Mouse (Mus musculus): Measurements from ENCODE around the gene Kin. TPM values are rescaled to one million over a fixed set of nuclear protein-coding genes. Genes with fewer than 3 reads are reported as not detected.

Gene Kin
- polyA plus RNA-seq, 1 experiment from 2014 or later: 26.8 TPM

DNA sequence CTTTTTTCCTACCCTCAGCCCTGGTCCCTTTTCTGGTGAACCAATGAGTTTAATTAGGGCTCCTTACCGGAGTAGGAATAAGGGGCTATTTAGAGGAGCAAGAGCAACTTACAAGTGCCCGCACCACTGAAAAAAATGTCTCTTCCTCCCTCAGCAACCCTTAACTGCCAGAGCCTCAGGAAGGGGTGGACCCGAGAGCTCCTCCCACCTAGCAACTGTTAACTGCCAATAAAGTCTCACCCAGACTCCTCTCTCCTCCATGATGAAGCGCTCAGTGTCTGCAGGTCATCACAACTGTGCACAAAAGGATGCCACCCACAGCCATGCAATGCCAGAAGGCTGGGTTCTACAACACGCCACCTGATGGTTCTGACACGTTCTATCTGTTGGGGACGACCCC is 8.6 kb upstream of the Kin start:
- Histone ChIP-seq H3K9ac (replicated peaks; ENCODE audit: low read depth, low read length) (no peak overlapping the region), H3K36me3 (ENCODE audit: control insufficient read depth, insufficient read depth, low read length) (peaks cover 5% of the 10 kb centered on the region; the same call in 1 of the 2 replicates), H3K4me1 (ENCODE audit: control insufficient read depth, insufficient read depth, low read length) (no peaks in the 10 kb centered on the region), H3K9me3 (ENCODE audit: control insufficient read depth, low read length) (no peaks in the 10 kb centered on the region), H3K27ac (ENCODE audit: low read depth, low read length) (no peak overlapping the region), H3K27me3 (ENCODE audit: control insufficient read depth, insufficient read depth, low read length) (no peaks in the 10 kb centered on the region), H3K4me3 (ENCODE audit: low read depth, low read length) (no peak overlapping the region), H3K4me2 (ENCODE audit: low read depth, low read length) (no peak overlapping the region)
- 60% methylated on average over 7 of the region's 7 CpGs for WGBS
- no peak for ATAC-seq (ENCODE audit: low read depth)

DNA sequence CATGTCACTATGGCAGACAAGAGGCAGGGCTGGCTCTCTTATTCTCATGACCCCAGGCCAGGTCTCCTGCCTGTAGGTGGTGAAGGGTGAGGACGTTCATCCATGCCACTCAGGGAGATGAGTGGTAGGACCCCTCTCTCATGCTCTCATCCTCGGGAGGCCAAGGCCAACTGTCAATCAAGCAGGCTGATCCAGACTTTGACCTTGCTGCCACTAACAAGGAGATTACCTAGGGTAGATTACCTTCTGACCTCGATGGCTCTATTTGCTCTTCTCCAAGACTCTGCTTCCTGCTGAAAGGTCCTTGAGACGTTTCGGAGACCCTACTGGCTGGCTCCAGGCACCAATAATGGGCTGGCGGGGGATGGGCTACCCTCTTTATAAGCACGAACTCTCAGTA is 5.9 kb upstream of the Kin start:
- Histone ChIP-seq H3K4me3 (ENCODE audit: low read depth, low read length) (no peak overlapping the region), H3K9ac (replicated peaks; ENCODE audit: low read depth, low read length) (no peak overlapping the region), H3K4me2 (ENCODE audit: low read depth, low read length) (no peak overlapping the region), H3K27me3 (ENCODE audit: control insufficient read depth, insufficient read depth, low read length) (no peaks in the 10 kb centered on the region), H3K27ac (ENCODE audit: low read depth, low read length) (no peak overlapping the region), H3K9me3 (ENCODE audit: control insufficient read depth, low read length) (no peaks in the 10 kb centered on the region), H3K36me3 (ENCODE audit: control insufficient read depth, insufficient read depth, low read length) (no peaks in the 10 kb centered on the region), H3K4me1 (ENCODE audit: control insufficient read depth, insufficient read depth, low read length) (peaks cover 14% of the 10 kb centered on the region)
- WGBS: 87% methylated on average over 7 of the region's 7 CpGs
- no peak for ATAC-seq (ENCODE audit: low read depth)

DNA sequence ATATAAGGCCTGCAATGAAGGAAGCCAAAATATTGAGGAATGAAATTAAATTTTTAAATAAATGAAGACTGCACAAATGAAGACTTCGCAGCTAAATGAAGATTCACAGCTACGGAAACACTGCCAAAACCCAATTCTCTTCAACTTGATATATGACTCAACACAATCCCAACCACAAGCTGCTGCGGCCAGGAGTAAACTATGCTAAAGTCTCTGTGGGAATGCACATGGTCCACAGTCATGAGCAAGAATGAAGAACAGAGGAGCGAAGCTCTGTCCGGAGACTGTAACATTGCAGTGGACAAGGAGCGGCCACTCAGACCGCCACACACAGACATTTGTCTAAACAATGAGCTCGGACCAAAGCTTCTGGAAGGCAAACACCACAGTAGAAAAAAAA is 3.7 kb upstream of the Kin start:
- Histone ChIP-seq H3K4me1 (ENCODE audit: control insufficient read depth, insufficient read depth, low read length) (peaks cover 20% of the 10 kb centered on the region), H3K27me3 (ENCODE audit: control insufficient read depth, insufficient read depth, low read length) (no peaks in the 10 kb centered on the region), H3K9ac (replicated peaks; ENCODE audit: low read depth, low read length) (no peak overlapping the region), H3K27ac (ENCODE audit: low read depth, low read length) (no peak overlapping the region), H3K36me3 (ENCODE audit: control insufficient read depth, insufficient read depth, low read length) (no peaks in the 10 kb centered on the region), H3K4me2 (ENCODE audit: low read depth, low read length) (no peak overlapping the region), H3K4me3 (ENCODE audit: low read depth, low read length) (no peak overlapping the region), H3K9me3 (ENCODE audit: control insufficient read depth, low read length) (no peaks in the 10 kb centered on the region)
- 82% methylated on average over 8 of the region's 8 CpGs for WGBS
- no peak for ATAC-seq (ENCODE audit: low read depth)

DNA sequence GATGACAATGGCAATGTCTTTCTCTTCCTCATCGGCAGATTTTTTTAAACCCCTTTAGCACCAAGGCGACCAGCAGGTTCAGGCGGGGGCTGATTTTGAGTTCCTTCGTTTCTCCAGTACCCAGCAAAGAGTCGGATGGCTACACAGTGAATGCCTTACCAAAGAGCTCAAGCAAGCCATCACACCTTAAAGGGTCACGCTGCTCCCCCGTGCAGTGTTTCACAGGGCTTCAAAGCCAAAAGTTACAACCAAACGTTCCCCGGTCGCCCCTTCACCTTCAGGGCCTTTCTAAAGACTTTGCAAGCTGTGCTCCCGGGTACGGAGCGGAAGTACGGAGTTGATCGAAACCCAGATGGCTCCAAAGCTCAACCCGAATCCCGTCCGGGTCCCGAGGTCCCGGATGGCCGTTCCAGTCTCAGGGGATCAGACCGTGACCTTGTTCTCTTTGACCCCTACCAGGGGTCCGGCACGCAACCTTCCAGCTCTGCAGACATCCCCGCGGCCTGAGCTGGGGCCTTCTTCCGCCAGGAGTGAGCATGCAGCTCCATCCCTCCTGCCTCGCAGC is 566 bp upstream of the Kin start:
- 0 out of 2 replicates have a peak, but pooled peaks cover 5% of the 10 kb centered on the region for H3K36me3 ChIP-seq (ENCODE audit: control insufficient read depth, insufficient read depth, low read length)
- peaks cover 22% of the 10 kb centered on the region for H3K4me1 ChIP-seq (ENCODE audit: control insufficient read depth, insufficient read depth, low read length)
- no peaks in the 10 kb centered on the region for H3K9me3 ChIP-seq (ENCODE audit: control insufficient read depth, low read length)
- H3K9ac ChIP-seq (replicated peaks; ENCODE audit: low read depth, low read length): peak overlapping the region; percentile 99
- under 1% methylated on average over 28 of the region's 28 CpGs for WGBS
- H3K27ac ChIP-seq (ENCODE audit: low read depth, low read length): peak overlapping the region; percentile 92
- no peaks in the 10 kb centered on the region for H3K27me3 ChIP-seq (ENCODE audit: control insufficient read depth, insufficient read depth, low read length)
- H3K4me3 ChIP-seq (ENCODE audit: low read depth, low read length): peak overlapping the region; percentile 99
- peak overlapping the region; percentile 48 for H3K4me2 ChIP-seq (ENCODE audit: low read depth, low read length)
- no peak; the same call in 1 of the 2 replicates for ATAC-seq (ENCODE audit: low read depth)

DNA sequence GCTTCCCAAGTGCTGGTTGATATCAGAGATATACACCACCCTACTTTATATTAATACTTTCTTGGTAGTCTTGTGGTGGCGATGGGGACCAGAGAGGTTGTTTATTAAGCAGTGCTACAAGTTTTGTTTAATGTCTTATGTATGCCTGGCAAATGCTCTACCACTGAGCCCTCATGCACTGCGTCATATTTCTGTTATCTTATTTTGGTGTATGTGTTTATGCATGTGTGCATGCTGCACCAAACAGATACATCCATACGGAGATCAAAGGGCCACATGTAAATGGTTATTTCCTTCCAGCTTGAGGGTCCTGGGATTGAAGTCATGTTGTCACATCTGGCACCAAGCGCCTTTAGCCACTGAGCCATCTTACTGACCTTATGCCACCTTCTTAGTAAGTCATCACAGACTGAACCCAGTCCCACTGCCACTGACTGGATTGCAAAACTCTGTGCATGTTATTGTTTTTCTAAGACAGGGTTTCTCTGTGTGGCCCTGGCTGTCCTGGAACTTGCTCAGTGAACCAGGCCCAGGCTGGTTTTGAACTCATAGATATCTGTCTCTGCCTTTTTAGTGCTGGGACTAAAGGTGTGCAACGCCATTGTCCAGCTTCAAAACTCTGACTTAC is 1.2 kb downstream of the Kin start:
- Histone ChIP-seq H3K4me2 (ENCODE audit: low read depth, low read length) (peak overlapping the region; percentile 68), H3K27ac (ENCODE audit: low read depth, low read length) (no peak overlapping the region), H3K9ac (replicated peaks; ENCODE audit: low read depth, low read length) (no peak overlapping the region; the same call in 1 of the 2 replicates), H3K36me3 (ENCODE audit: control insufficient read depth, insufficient read depth, low read length) (0 out of 2 replicates have a peak, but pooled peaks cover 5% of the 10 kb centered on the region), H3K9me3 (ENCODE audit: control insufficient read depth, low read length) (no peaks in the 10 kb centered on the region), H3K27me3 (ENCODE audit: control insufficient read depth, insufficient read depth, low read length) (no peaks in the 10 kb centered on the region), H3K4me1 (ENCODE audit: control insufficient read depth, insufficient read depth, low read length) (peaks cover 22% of the 10 kb centered on the region), H3K4me3 (ENCODE audit: low read depth, low read length) (peak overlapping the region; percentile 99)
- no peak for ATAC-seq (ENCODE audit: low read depth)
- WGBS: 91% methylated on average over 5 of the region's 5 CpGs

DNA sequence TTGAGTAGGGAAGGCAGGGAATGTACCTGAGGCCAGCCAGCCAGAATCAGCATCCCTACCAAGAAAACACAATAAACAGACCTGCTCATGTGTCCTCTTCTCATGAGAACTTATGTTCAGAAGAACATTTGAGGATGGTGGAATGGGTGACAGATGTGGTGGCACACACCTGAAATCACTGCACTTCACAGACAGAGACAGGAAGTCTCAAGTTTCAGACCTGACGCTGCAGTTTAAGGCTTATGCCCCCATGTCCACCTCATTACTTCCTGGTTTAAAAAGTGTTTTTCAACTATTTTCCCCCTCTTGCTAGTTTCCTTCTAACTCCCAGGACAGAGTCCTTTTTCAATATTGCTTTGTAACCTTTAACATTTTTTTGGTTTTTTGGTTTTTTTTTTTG is 2.3 kb downstream of the Kin start:
- no peak for ATAC-seq (ENCODE audit: low read depth)
- no peaks in the 10 kb centered on the region for H3K27me3 ChIP-seq (ENCODE audit: control insufficient read depth, insufficient read depth, low read length)
- H3K36me3 ChIP-seq (ENCODE audit: control insufficient read depth, insufficient read depth, low read length): 0 out of 2 replicates have a peak, but pooled peaks cover 5% of the 10 kb centered on the region
- WGBS: 84% methylated on average over 1 of the region's 1 CpGs
- no peak overlapping the region for H3K9ac ChIP-seq (replicated peaks; ENCODE audit: low read depth, low read length)
- H3K27ac ChIP-seq (ENCODE audit: low read depth, low read length): no peak overlapping the region
- H3K4me2 ChIP-seq (ENCODE audit: low read depth, low read length): no peak overlapping the region
- no peak overlapping the region for H3K4me3 ChIP-seq (ENCODE audit: low read depth, low read length)
- H3K9me3 ChIP-seq (ENCODE audit: control insufficient read depth, low read length): no peaks in the 10 kb centered on the region
- peaks cover 22% of the 10 kb centered on the region for H3K4me1 ChIP-seq (ENCODE audit: control insufficient read depth, insufficient read depth, low read length)

DNA sequence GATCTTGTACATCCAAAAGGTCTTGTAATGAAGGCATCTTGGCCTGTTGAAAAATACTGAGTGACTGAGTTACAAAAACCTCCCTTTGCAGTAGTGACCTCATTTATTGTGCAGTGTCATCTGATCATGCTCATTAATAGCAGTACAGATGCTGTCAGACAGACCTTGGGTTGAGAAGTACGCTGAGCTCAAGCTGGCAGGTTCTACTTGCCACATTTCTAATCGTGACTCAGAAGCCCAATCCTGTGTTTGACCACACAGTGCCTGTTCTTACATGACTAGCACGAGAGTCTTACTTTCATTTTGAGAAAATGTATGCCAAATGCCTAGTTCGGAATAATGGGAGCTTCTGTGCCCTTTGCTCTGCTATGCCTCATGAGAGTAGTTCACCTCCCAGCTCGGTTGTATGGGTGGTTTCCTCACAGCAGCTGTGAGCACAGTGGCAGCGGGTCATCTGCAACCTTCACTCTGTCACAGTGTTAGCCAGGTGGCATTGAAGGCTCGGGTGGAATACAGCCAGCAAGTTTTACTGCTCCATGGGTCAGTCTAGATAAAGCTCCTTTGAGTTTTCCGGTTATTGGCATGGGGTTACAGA is 7.0 kb downstream of the Kin start:
- Histone ChIP-seq H3K4me2 (ENCODE audit: low read depth, low read length) (no peak overlapping the region), H3K9ac (replicated peaks; ENCODE audit: low read depth, low read length) (no peak overlapping the region), H3K9me3 (ENCODE audit: control insufficient read depth, low read length) (no peaks in the 10 kb centered on the region), H3K27ac (ENCODE audit: low read depth, low read length) (no peak overlapping the region), H3K4me3 (ENCODE audit: low read depth, low read length) (no peak overlapping the region), H3K27me3 (ENCODE audit: control insufficient read depth, insufficient read depth, low read length) (no peaks in the 10 kb centered on the region), H3K36me3 (ENCODE audit: control insufficient read depth, insufficient read depth, low read length) (peaks cover 29% of the 10 kb centered on the region), H3K4me1 (ENCODE audit: control insufficient read depth, insufficient read depth, low read length) (no peaks in the 10 kb centered on the region)
- no peak for ATAC-seq (ENCODE audit: low read depth)
- WGBS: 84% methylated on average over 8 of the region's 8 CpGs

DNA sequence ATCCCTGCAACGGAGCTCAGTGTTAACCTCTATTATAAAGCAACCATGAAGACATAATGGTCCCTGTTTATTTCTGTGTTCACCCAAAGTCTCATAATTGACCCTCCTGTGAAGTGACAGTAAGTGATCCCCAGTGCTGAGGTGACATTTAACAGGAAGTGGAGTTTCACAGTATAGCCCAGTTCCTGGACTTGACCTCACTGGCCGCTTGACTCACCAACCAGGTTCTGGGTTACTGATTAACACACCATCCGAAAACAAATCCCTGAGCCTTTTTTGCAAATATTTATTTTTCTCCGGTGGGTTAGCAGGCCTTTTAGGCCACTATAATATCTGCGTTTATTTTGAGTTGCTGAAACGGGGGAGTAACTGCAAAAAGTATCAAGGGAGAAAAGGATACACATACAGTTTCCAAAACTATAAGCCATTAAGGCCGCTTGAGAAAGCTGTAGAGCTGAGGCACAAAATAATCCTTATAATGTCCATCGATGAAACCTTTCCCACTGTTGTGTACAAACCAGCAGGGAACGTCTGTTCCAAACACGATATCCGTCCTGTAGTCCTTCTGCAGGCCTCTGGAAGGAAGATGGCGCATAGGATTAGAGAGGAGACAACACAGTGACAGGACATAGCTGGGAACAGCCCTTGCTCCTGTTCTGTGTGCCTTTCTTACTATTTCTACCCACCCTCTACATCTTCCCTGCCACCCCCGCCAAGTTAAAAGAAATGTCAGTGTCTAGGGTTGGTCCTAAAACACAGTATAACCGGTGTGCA is 14.1 kb downstream of the Kin start:
- Histone ChIP-seq H3K27me3 (ENCODE audit: control insufficient read depth, insufficient read depth, low read length) (no peaks in the 10 kb centered on the region), H3K4me1 (ENCODE audit: control insufficient read depth, insufficient read depth, low read length) (no peaks in the 10 kb centered on the region), H3K4me3 (ENCODE audit: low read depth, low read length) (no peak overlapping the region), H3K9ac (replicated peaks; ENCODE audit: low read depth, low read length) (no peak overlapping the region), H3K27ac (ENCODE audit: low read depth, low read length) (no peak overlapping the region), H3K36me3 (ENCODE audit: control insufficient read depth, insufficient read depth, low read length) (peaks cover 32% of the 10 kb centered on the region), H3K4me2 (ENCODE audit: low read depth, low read length) (no peak overlapping the region), H3K9me3 (ENCODE audit: control insufficient read depth, low read length) (no peaks in the 10 kb centered on the region)
- ATAC-seq (ENCODE audit: low read depth): no peak
- WGBS: 91% methylated on average over 14 of the region's 14 CpGs

Measured in neural tube, embryonic 14.5 days (tissue).